Mouse (Mus musculus) lung, postnatal 0 days (tissue): ENCODE measurements around the gene Mms19. TPM values are rescaled to one million over a fixed set of nuclear protein-coding genes. Genes with fewer than 3 reads are reported as not detected.

Experiments
- ATAC-seq: fragments of 200-750 bp; cut with Nextera tagmentation; 2 replicates; pipeline ENCODE4 v1.8.0; 2017; ENCODE audit warnings: moderate library complexity
- DNase-seq: peaks from one replicate; pipeline ENCODE4 v3.0.0-alpha.2; 2016; ENCODE audit warnings: low spot score
- H3K27ac ChIP-seq: fragments of 300-500 bp; sonication (generic); 2 replicates; pipeline ENCODE4 v1.5.1; 2014; ENCODE audit warnings: antibody characterized with exemption, mild to moderate bottlenecking, low read length, mixed read lengths
- H3K27me3 ChIP-seq: fragments of 300-500 bp; sonication (generic); replicated peaks from 2 replicates; pipeline ENCODE4 v1.6.1; 2014; ENCODE audit warnings: low read length, mixed read lengths; ENCODE audit not compliant: insufficient read depth
- H3K36me3 ChIP-seq: fragments of 300-500 bp; sonication (generic); 2 replicates; pipeline ENCODE4 v1.6.1; 2014; ENCODE audit warnings: low read length, mixed read lengths; ENCODE audit not compliant: insufficient read depth
- H3K4me1 ChIP-seq: fragments of 300-500 bp; sonication (generic); 2 replicates; pipeline ENCODE4 v1.6.1; 2014; ENCODE audit warnings: antibody characterized with exemption, low read depth, low read length, mixed read lengths; ENCODE audit not compliant: insufficient read depth
- H3K4me2 ChIP-seq: fragments of 300-500 bp; sonication (generic); replicated peaks from 2 replicates; pipeline ENCODE4 v1.6.1; 2014; ENCODE audit warnings: low read depth, mild to moderate bottlenecking, low read length, moderate library complexity, mixed read lengths
- H3K4me3 ChIP-seq: fragments of 300-500 bp; sonication (generic); 2 replicates; pipeline ENCODE4 v1.5.1; 2014; ENCODE audit warnings: low read depth, low read length
- H3K9ac ChIP-seq: fragments of 300-500 bp; sonication (generic); replicated peaks from 2 replicates; pipeline ENCODE4 v1.6.1; 2014; ENCODE audit warnings: low read depth, mild to moderate bottlenecking
- H3K9me3 ChIP-seq: fragments of 300-500 bp; sonication (generic); 2 replicates; pipeline ENCODE4 v1.6.1; 2016; ENCODE audit warnings: low read length, mixed read lengths
- CTCF ChIP-seq: IDR thresholded peaks from 2 replicates; pipeline ENCODE4 v1.5.1; 2016; ENCODE audit warnings: antibody characterized with exemption, mild to moderate bottlenecking
- EP300 ChIP-seq: IDR thresholded peaks from 2 replicates; pipeline ENCODE4 v1.6.1; 2016; ENCODE audit warnings: antibody characterized with exemption, mild to moderate bottlenecking, control low read depth
- WGBS: fragments of 180-500 bp; shearing (Covaris S2); extraction: QIAGEN DNeasy Blood & Tissue Kit; methylation state at CpG from one replicate; pipeline ENCODE4 v1.1.7; 2014; 5-methylcytosine and 5-hydroxymethylcytosine counted together
- polyA plus RNA-seq: library from polyadenylated mRNA; unstranded; fragments of >200 nt; fragmentation: Nextera tagmentation; extraction: Ambion mirVana; gene quantifications from 2 replicates; pipeline ENCODE4 v1.2.1, GENCODE M21; 2015

Gene Mms19
- polyA plus RNA-seq, 1 experiment from 2014 or later = 12.8 TPM

- peaks cover 8% of the 10 kb centered on the region; the same call in 1 of the 2 replicates for H3K4me1 ChIP-seq
- no peaks in the 10 kb centered on the region for H3K9me3 ChIP-seq
- no peak overlapping the region for H3K4me2 ChIP-seq
- WGBS = 15% methylated on average over 8 of the region's 8 CpGs
- no peak overlapping the region for H3K27ac ChIP-seq
- no peaks in the 10 kb centered on the region for H3K36me3 ChIP-seq
- ATAC-seq = no peak
- H3K4me3 ChIP-seq = no peak overlapping the region
- no peaks in the 10 kb centered on the region for H3K27me3 ChIP-seq
- TF ChIP-seq EP300 (no peak), CTCF (no peak)
- no peak for DNase-seq
- H3K9ac ChIP-seq = no peak overlapping the region
Observed at GRCm38 (mm10) chr19:41907079-41907760, 73.7 kb downstream of the Mms19 start.

- Histone ChIP-seq H3K27ac (no peak overlapping the region), H3K36me3 (no peaks in the 10 kb centered on the region), H3K4me1 (peaks cover 8% of the 10 kb centered on the region; the same call in 1 of the 2 replicates), H3K27me3 (no peaks in the 10 kb centered on the region), H3K4me3 (no peak overlapping the region), H3K9me3 (no peaks in the 10 kb centered on the region), H3K4me2 (no peak overlapping the region), H3K9ac (no peak overlapping the region)
- 35% methylated on average over 6 of the region's 6 CpGs for WGBS
- ATAC-seq = no peak
- TF ChIP-seq CTCF (no peak), EP300 (no peak)
- no peak for DNase-seq
Observed at GRCm38 (mm10) chr19:41906311-41907078, 74.5 kb downstream of the Mms19 start.

GRCm38 (mm10) chr19:41905246-41905645, 75.7 kb downstream of the Mms19 start:
- WGBS = 71% methylated on average over 2 of the region's 2 CpGs
- H3K4me2 ChIP-seq = no peak overlapping the region
- H3K27ac ChIP-seq = no peak overlapping the region
- H3K36me3 ChIP-seq = no peaks in the 10 kb centered on the region
- no peak for TF ChIP-seq CTCF
- no peak for TF ChIP-seq EP300
- no peaks in the 10 kb centered on the region for H3K27me3 ChIP-seq
- peaks cover 8% of the 10 kb centered on the region; the same call in 1 of the 2 replicates for H3K4me1 ChIP-seq
- H3K4me3 ChIP-seq = no peak overlapping the region
- no peak for ATAC-seq
- DNase-seq = no peak
- no peak overlapping the region for H3K9ac ChIP-seq
- H3K9me3 ChIP-seq = no peaks in the 10 kb centered on the region

- DNase-seq (no peak), ATAC-seq (no peak)
- Histone ChIP-seq H3K4me1 (peaks cover 8% of the 10 kb centered on the region; the same call in 1 of the 2 replicates), H3K4me3 (no peak overlapping the region), H3K9ac (no peak overlapping the region), H3K4me2 (no peak overlapping the region), H3K27ac (no peak overlapping the region), H3K9me3 (no peaks in the 10 kb centered on the region), H3K36me3 (no peaks in the 10 kb centered on the region), H3K27me3 (no peaks in the 10 kb centered on the region)
- WGBS = 78% methylated on average over 10 of the region's 10 CpGs
- TF ChIP-seq EP300 = no peak
- TF ChIP-seq CTCF = no peak
Observed at GRCm38 (mm10) chr19:41902848-41903593, 77.9 kb downstream of the Mms19 start.

- Histone ChIP-seq H3K9ac (no peak overlapping the region), H3K4me2 (no peak overlapping the region), H3K36me3 (no peaks in the 10 kb centered on the region), H3K4me1 (0 out of 2 replicates have a peak, but pooled peaks cover under 1% of the 10 kb centered on the region), H3K27ac (no peak overlapping the region), H3K4me3 (no peak overlapping the region), H3K27me3 (no peaks in the 10 kb centered on the region), H3K9me3 (no peaks in the 10 kb centered on the region)
- TF ChIP-seq CTCF (no peak), EP300 (no peak)
- ATAC-seq = no peak
- no peak for DNase-seq
- 40% methylated on average over 2 of the region's 2 CpGs for WGBS
Observed at GRCm38 (mm10) chr19:41901696-41902095, 79.3 kb downstream of the Mms19 start.

GRCm38 (mm10) chr19:41900495-41901090, 80.4 kb downstream of the Mms19 start:
- Histone ChIP-seq H3K27me3 (no peaks in the 10 kb centered on the region), H3K27ac (no peak overlapping the region), H3K9me3 (no peaks in the 10 kb centered on the region), H3K4me1 (peaks cover 4% of the 10 kb centered on the region; the same call in 1 of the 2 replicates), H3K36me3 (no peaks in the 10 kb centered on the region), H3K9ac (no peak overlapping the region), H3K4me3 (no peak overlapping the region), H3K4me2 (no peak overlapping the region)
- no peak for TF ChIP-seq EP300
- TF ChIP-seq CTCF = no peak
- WGBS = 83% methylated on average over 8 of the region's 8 CpGs
- DNase-seq (no peak), ATAC-seq (no peak)
